Mouse (Mus musculus) c-Kit-positive CD71-negative TER-119-negative erythroid progenitor cells, embryonic 14.5 days (primary cell): Measurements from ENCODE around the gene Cxcl16.
"Not testable (repeated sequence)": the region's sequence is repeated elsewhere in the genome, so short reads cannot be mapped to it uniquely, and the experiment has no call there.

ENCODE experiments used
- DNase-seq: peaks from one replicate; pipeline ENCODE4 v3.0.0-alpha.2; 2013; ENCODE audit warnings: low read depth

The Cxcl16 gene

GRCm38 (mm10) chr11:70459601-70460101, at the start of gene Cxcl16:
TSS of gene Cxcl16 (minus strand) at chr11:70459984.
- no peak for DNase-seq

- no peak for DNase-seq
Measured at GRCm38 (mm10) chr11:70506962-70507515, 47.3 kb upstream of the Cxcl16 start.

GRCm38 (mm10) chr11:70506385-70506784, 46.6 kb upstream of the Cxcl16 start:
- peak; percentile 64 for DNase-seq

GRCm38 (mm10) chr11:70504970-70505369, 45.2 kb upstream of the Cxcl16 start, which contains the start of gene Tm4sf5:
TSS of gene Tm4sf5 (plus strand) at chr11:70505244.
- no peak for DNase-seq

- no peak for DNase-seq
Measured at GRCm38 (mm10) chr11:70502018-70502417, 42.2 kb upstream of the Cxcl16 start.

GRCm38 (mm10) chr11:70500476-70500812, 40.7 kb upstream of the Cxcl16 start:
- no peak for DNase-seq

GRCm38 (mm10) chr11:70499566-70500475, 40.0 kb upstream of the Cxcl16 start:
- DNase-seq = no peak

GRCm38 (mm10) chr11:70489684-70490083, 29.9 kb upstream of the Cxcl16 start:
- DNase-seq = peak; percentile 29

- DNase-seq = no peak
Measured at GRCm38 (mm10) chr11:70489138-70489537, 29.4 kb upstream of the Cxcl16 start.

GRCm38 (mm10) chr11:70487816-70488215, 28.0 kb upstream of the Cxcl16 start:
- DNase-seq = no peak

- DNase-seq = no peak
Measured at GRCm38 (mm10) chr11:70485498-70485897, 25.7 kb upstream of the Cxcl16 start.

- no peak for DNase-seq
Measured at GRCm38 (mm10) chr11:70474872-70475534, 15.2 kb upstream of the Cxcl16 start.

- not testable (repeated sequence) for DNase-seq
Measured at GRCm38 (mm10) chr11:70473291-70473690, 13.5 kb upstream of the Cxcl16 start.

- DNase-seq = no peak
Measured at GRCm38 (mm10) chr11:70472716-70473115, 12.9 kb upstream of the Cxcl16 start.

- DNase-seq = no peak
Measured at GRCm38 (mm10) chr11:70469764-70470163, 10.0 kb upstream of the Cxcl16 start.

- DNase-seq = no peak
Measured at GRCm38 (mm10) chr11:70467902-70468619, 8.3 kb upstream of the Cxcl16 start.

GRCm38 (mm10) chr11:70465824-70466223, 6.0 kb upstream of the Cxcl16 start:
- DNase-seq = no peak

- DNase-seq = no peak
Measured at GRCm38 (mm10) chr11:70465211-70465610, 5.4 kb upstream of the Cxcl16 start.

- no peak for DNase-seq
Measured at GRCm38 (mm10) chr11:70463970-70464369, 4.2 kb upstream of the Cxcl16 start.

GRCm38 (mm10) chr11:70458688-70459600, 840 bp downstream of the Cxcl16 start, which contains the start of gene Zmynd15:
TSS of gene Zmynd15 (plus strand) at chr11:70459433.
- no peak for DNase-seq
